Mouse (Mus musculus) cerebellum, postnatal 36 days (tissue): Measurements from ENCODE around the gene Hspb3.
A peak's percentile ranks its signal among the peaks of the same experiment; 100 is the strongest.

ENCODE experiments used
- DNase-seq, 2 experiments: peaks; one replicate each; pipeline ENCODE4 v3.0.0; 2021 to 2022; ENCODE audit warnings: mixed read lengths in 2 of 2

Hspb3 gene

GRCm38 (mm10) chr13:113663151-113663779 is at the start of gene Hspb3:
Hspb3 (minus strand) TSS chr13:113663676.
- DNase-seq: peak; percentile 77 to 82

GRCm38 (mm10) chr13:113713186-113713585 is 49.7 kb upstream of the Hspb3 start:
- no peak for DNase-seq

DNA sequence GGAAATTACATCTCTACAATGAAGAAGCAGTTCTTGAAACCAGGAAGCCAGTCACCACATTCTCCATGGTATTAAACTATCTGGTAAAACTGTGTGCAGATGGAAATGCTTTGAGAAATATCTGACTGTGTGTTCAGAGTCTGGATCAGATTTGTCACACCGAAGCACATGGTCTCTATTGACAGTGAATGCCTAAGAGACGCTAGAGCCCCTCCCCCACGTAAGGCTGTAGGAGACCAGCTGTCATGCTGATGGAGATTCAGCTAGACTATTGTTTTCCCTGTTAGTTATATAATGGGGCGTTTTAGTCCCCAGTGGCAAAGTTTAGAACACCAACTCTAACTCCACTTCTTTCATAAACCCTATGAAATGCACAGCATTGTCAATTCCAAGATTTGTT is 42.7 kb upstream of the Hspb3 start:
- DNase-seq: no peak

GRCm38 (mm10) chr13:113701185-113701584 is 37.7 kb upstream of the Hspb3 start:
- DNase-seq: no peak

DNA sequence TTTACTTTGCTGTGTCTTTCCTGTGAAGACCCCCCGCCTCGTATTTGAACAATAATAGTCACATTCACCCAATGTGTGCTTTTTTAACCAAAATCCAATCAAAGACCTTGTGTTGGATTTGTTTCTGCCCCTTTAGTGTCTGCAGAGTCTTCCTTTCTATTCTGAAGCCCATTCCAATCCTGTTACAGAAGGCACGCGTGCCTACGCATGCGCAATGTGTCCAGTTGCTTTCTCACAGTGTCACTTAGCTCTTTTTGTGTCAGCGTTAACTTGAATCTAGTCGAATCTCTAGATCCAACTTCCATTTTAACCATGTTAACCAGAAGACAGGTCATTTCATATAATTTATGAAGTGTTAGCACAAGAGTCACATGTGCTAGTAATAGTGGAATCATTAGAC is 36.5 kb upstream of the Hspb3 start:
- no peak for DNase-seq

GRCm38 (mm10) chr13:113699415-113699873 is 36.0 kb upstream of the Hspb3 start:
- no peak for DNase-seq

GRCm38 (mm10) chr13:113696838-113697321 is 33.4 kb upstream of the Hspb3 start:
- no peak for DNase-seq

DNA sequence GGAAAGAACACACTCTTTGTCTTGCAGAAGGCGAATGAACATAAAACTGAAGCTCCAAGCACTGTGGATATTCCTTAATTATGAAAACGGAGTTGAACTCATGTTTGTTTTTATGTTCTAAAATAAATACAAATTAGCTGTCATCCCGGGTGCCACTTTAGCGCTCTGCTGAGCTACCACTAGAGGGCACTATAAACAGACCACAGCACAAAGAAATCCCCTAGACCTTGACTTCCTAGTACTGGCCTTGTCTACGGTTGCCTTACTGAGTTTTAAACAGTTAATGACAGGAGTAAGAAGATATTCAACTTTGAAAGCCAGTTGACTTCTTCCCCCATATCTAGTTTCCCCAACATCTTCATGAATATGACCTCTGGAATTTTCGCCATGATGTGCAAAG is 29.9 kb upstream of the Hspb3 start:
- peak; percentile 35 to 39 for DNase-seq

DNA sequence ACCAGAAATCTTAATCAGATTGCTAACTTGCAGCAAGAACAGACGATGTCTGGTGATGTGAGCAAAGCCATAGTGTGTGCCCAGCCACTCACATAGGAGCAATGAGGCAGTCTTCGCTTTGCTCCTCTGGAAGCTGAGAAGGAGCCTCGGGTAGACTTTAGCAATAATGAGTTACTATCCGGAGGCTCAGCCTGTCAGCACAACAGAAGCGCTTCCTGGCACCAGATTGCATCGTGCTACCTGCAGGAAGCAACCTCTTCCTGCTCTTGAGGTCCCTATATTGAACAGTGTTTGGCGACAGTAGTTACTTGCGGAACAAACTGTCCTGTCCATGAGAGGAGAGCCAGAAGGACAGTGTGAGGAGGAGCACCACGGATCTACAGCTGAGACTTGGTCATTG is 28.2 kb upstream of the Hspb3 start:
- no peak for DNase-seq

DNA sequence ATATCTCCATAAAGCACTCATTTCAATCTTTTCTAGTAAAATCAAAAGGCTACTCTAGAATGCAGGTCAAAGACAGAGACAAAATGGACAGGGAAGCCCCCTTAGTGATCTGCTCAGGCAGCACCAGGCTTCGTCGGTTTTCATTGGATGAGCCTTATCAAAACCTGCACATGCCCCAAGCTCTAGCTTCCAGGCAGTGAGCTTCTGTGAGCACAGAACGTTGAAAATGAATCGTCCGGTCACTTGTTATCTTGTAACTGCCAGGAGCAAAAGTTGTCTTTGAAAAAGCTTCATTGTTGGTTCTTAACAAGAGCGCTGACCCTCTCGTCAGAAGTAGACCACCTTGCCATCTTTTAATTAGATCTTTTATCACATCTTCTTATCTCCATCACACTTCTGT is 26.4 kb upstream of the Hspb3 start:
- DNase-seq: no peak

DNA sequence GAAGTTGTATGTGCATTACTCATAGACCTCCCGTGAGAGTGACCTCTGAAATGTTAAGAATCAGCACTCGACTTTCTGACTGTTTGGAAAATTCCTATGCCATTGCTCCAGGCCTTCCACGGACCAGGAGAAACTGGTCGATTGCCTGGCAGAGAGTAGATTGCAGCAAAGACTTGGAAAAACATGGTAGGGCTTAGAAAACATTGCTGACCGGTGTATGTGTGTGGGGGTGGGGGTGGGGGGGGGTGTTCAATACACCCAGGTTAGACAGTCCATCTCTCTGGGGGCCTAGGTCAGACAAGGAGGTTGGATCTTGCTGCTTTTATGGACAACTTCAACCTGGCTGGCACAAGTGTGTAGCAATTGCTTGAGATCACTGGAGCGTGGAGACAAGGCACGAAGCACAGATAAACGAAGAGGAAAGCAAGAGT is 23.2 kb upstream of the Hspb3 start:
- DNase-seq: no peak

- no peak for DNase-seq
Observed at GRCm38 (mm10) chr13:113682821-113683220, 19.3 kb upstream of the Hspb3 start.

GRCm38 (mm10) chr13:113680646-113681045 is 17.2 kb upstream of the Hspb3 start:
- no peak for DNase-seq

GRCm38 (mm10) chr13:113669459-113670077 is 6.1 kb upstream of the Hspb3 start:
- peak; percentile 64 to 69 for DNase-seq

DNA sequence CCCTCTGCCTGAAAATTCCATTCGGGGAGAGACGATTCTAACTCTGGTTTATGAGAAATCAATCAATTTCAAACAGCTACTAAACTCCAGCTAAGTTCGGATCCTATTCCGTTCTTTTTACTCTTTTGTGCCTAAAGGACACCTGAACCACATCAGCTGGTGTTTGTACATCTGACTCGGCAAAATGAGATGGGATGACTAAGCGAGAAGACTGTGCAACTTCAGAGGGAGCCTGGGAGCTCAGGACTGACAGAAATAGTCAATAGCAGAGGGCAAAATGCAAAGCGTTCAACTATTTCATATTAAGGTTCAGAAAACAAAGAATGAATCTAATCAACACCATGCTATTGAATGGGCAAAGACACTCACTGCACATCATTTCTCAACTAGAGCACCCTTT is 407 bp upstream of the Hspb3 start:
- DNase-seq: no peak

DNA sequence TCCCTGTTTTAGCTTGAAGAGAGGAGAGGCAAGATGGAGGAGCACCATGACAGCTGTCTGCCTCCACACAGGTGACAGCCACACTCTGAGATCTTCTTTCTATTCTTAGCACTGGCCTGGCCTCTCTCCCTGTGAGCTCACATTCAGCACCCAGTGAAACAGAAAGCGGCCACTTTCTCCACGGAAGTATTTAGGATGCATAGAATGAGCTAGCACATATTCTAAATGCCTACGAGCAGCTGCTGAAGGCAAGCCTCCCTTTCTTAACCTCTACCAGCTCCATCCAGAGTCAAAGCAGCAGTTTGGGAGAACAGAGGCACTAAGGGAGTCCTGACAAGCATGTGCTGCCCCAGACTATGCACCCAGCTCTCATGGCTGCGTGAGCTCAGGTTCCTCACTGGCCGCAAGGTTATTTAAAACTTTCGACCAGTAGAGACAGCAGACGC is 1.6 kb downstream of the Hspb3 start:
- DNase-seq: no peak

- no peak for DNase-seq
Observed at GRCm38 (mm10) chr13:113660576-113661310, 2.7 kb downstream of the Hspb3 start.

GRCm38 (mm10) chr13:113657204-113657603 is 6.3 kb downstream of the Hspb3 start:
- DNase-seq: no peak

- no peak for DNase-seq
Observed at GRCm38 (mm10) chr13:113656639-113657038, 6.8 kb downstream of the Hspb3 start.

DNA sequence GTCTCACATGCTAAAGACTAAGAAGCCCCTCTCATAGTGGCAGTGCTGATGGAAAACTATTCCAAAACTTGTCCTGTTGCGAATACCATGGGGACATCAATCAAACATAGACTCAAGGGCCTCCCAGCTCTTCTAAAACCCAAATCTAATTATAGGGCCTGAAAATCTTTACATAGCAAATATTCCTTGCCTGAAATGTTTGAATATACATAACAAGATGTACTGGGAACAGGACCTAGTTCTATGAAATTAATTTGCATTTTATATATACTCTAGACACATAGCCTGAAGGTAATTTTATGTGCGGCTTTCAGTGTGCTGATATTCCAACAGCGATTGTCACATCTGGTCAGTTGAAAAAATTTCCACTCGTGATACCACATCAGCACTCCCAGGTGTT is 8.0 kb downstream of the Hspb3 start:
- no peak for DNase-seq

DNA sequence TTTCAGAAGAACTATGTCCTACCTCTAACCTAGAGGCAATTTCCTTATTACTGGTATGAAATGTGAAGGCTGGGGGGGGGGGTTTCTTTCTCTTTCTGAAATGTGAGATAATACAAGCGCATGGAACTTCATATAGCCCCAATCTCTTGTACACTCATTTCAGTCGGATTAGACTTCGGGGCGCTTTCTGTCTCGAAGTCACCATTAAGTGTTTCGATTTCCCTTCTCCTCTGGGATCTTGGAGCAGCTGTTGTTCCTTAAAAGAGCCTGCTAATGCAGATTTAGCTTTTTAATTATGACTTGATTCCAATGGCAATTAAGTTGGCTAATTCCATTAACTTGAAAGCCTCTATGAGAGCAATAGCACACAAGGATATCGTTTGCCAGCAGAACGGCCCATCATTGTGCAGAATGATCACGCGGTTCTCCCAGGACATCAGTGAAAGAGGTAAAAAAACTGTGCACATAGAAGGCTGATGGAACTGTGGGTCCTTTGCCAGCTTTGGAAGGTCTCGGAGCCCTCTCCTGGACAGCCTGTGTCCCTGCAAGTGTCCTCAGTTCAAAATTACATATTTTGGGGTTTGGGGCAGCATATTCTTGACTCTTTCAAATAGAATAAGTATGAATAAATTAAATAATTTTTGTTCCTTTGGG is 22.4 kb downstream of the Hspb3 start:
- DNase-seq: no peak

- no peak for DNase-seq
Observed at GRCm38 (mm10) chr13:113638914-113639313, 24.6 kb downstream of the Hspb3 start.

- DNase-seq: no peak
Observed at GRCm38 (mm10) chr13:113635799-113636222, 27.7 kb downstream of the Hspb3 start.
